ENCODE assay signal across 11 mouse cellular contexts in genomic region chr4:70243561-70244120, GRCm38 (mm10).
"Had no signal": no experiment of that assay in that cellular context is flagged by ENCODE, and none has a peak within 500 bp of the region (broad histone marks: within the 10 kb centered on the region; RNA-seq: fewer than 3 reads in every experiment).

No protein-coding gene starts in this region.

- H3K4me3 ChIP-seq: left cerebral cortex, adult 2 months; limb, embryonic 10.5 days; liver, embryonic 15.5 days; midbrain, embryonic 13.5 days had no signal

- H3K9me3 ChIP-seq: limb, embryonic 10.5 days; liver, embryonic 15.5 days; midbrain, embryonic 13.5 days had no signal

- H3K4me1 ChIP-seq: liver, embryonic 15.5 days; midbrain, embryonic 13.5 days had no signal

- H3K9ac ChIP-seq: liver, embryonic 15.5 days; midbrain, embryonic 13.5 days had no signal

- H3K4me2 ChIP-seq: liver, embryonic 11.5 days; liver, embryonic 15.5 days; midbrain, embryonic 13.5 days had no signal

- H3K27ac ChIP-seq: left cerebral cortex, adult 2 months; limb, embryonic 10.5 days; liver, embryonic 15.5 days; midbrain, embryonic 13.5 days had no signal

- DNase-seq: kidney, postnatal 25 days; lung, adult 2 months; lung, postnatal 36 days; spleen, adult 18-20 months; thymus, postnatal 36 days had no signal

- H3K27me3 ChIP-seq: liver, embryonic 15.5 days; midbrain, embryonic 13.5 days had no signal

- ATAC-seq: lung, postnatal 0 days; midbrain, embryonic 13.5 days had no signal
